Mouse (Mus musculus): Measurements from ENCODE around the gene Lgr6. TPM values are rescaled to one million over a fixed set of nuclear protein-coding genes. Genes with fewer than 3 reads are reported as not detected.

Gene Lgr6
- polyA plus RNA-seq (2015; fragmentation: Illumina TruSeq; extraction: RNeasy Lipid Tissue Mini Kit (QIAGEN cat#74804); ENCODE audit: low read depth, low replicate concordance) = 2.0 TPM

DNA sequence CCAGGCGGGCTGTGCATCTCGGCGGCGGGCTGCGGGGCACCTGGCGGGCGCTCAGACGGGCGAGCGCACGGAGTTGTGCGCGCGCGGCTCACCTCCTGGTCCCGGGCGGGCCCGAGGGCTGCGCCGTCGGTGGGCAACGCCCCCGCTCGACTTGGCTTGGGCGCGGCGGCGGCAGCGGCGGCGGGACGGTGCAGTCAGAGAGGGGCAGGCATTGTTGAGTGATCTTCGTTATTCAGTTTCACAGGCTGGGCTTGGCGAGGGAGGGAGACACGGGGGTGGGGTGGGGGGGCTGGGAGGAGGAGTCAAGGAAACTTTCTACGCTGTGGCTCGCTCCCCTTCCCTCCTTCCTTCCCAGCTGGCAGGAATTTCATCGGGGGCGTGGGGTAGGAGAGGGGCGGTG, at the start of gene Lgr6:
Lgr6 (minus strand) TSS at position 153 of the 400 bp plus-strand sequence.

DNA sequence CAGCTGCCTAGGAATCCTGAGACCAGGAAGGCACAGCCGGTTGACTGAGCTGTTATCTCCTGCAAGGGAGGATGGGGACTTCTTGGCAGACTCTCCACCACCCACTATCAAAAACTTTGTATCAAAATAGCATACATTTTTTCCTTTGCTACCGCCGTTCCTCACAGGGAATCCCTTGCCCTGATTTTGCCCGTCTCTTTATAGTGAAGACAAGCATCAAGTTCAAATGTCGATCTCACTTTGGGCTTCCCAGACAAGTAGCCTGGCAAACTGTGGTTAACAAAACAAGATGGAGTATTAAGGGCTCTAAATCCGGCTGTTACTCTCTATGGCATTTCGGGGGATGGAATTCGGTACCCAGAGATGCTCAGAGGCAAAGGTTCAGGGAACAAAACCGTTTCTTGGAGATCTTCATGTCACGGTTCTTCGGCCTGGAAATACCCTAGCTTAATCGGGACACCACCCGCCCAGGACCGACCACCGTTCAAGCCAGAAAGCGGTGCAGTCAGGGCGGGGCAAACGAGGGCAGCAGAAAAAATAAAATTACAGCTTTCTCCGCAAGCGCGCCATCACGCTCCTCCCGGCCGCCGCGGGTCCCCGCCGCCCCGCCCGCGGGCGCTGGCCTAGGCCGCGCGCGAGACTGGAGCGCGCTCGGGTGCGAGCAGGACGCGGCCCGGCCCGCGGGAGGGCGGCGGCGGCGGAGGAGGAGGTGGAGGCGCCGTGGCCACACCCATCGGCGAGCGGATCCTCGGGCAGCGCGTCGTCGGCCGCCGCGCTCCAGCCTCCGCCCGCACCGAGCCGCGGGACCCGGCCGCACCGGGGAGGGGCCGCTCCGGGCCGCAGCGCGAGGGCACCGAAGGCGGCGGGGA, 41.2 kb upstream of the Lgr6 start, which contains the start of gene Arl8a:
Arl8a (plus strand) TSS at position 748 of the 869 bp plus-strand sequence.

DNA sequence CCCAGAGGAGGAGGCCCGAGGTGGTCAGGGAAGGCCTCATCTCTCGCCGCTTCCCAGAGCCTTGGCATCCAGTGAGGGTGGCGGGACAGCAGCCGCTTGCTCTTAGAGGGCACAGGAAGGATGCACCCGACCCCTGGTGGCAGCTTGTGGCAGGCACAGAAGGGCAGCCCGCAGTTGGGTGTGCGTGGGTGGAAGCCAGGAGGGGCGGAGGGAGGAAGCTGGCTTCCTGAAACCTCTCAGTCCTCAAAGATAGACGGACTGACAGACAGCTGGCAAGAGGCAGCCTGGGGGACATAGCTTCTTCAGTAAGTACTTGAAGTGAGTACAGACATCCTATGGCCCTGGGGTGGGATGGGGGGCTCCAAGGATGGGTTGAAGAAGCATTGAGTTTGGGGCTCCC, 27.4 kb upstream of the Lgr6 start, which contains the start of gene Ptpn7:
Ptpn7 (plus strand) TSS at position 228 of the 400 bp plus-strand sequence.

DNA sequence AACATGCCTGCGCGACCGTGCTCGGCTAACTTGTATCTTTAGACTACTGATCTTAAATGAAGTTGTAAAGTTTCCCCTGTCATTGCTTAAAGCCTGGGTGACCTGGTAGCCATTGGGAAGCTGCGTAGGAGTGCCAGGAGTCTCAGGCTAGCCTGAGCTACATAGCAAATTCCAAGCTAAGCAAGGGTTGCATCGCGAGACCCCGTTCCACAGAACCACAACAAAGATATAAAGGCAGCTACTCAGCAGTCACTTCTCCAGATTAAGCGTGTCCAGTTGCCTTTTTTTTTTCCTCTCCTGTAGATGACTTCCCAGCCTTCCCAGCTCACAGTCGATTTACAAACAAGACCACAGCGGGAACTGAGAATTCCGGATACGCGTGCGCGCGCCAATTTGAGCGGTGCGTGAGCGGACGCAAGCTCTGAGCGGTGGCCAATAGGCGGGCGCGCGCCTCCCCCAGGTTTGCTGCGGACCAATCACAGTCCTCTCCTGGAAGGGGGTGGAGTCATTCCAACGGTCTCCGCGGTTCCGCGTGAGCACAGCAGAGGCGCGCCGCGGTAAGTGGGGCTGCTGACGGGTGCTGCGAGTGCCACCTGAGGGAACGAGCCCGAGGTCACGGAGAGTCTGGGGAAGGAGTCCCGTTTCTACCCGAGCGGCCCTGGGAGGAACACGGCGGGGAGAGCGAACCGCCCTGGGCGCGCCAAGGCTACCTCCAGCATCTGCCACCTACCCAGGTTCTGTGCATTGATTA, 142.8 kb downstream of the Lgr6 start, which contains the start of gene Ube2t:
Ube2t (plus strand) TSS at position 513 of the 751 bp plus-strand sequence.

DNA sequence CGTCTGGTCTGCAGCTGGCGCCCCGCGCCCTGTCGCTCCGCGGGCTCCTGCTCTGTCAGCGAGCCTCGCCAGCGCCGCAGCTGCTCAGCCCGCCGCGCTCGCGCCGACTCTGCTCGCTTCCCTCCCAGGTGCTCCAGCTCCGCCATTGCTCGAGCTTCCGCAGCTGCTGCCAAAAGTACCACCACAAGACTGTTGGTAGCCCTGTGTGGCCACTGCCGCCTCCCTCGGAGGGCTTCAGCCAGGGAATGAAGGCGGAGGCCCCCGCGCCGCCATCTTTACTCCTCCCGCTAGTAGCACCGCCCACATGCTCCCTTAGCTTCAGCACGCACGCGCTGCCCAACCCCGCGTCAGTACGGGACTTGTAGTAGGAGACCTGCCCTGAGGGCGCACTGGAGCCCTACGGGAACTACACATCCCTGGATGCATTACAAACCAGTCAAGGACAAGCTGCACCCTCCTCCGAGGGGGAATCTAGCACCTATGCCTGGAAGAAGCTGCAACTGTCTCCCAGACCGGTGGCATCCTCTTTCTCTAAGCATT, 149.4 kb downstream of the Lgr6 start, which contains the start of gene Ppp1r12b:
Ppp1r12b (minus strand) TSS at position 306 of the 540 bp plus-strand sequence.

Other genes with a start within 250 kb of the Lgr6 start
- 34.2 TPM for gene Ppp1r12b, start 149.3 kb downstream of the Lgr6 start, polyA plus RNA-seq (2015; fragmentation: Illumina TruSeq; extraction: RNeasy Lipid Tissue Mini Kit (QIAGEN cat#74804); ENCODE audit: low read depth, low replicate concordance)
- gene Ube2t, start 142.7 kb downstream of the Lgr6 start, polyA plus RNA-seq (2015; fragmentation: Illumina TruSeq; extraction: RNeasy Lipid Tissue Mini Kit (QIAGEN cat#74804); ENCODE audit: low read depth, low replicate concordance) = 2.3 TPM
- 1.2 TPM for gene Ptpn7, start 27.4 kb upstream of the Lgr6 start, polyA plus RNA-seq (2015; fragmentation: Illumina TruSeq; extraction: RNeasy Lipid Tissue Mini Kit (QIAGEN cat#74804); ENCODE audit: low read depth, low replicate concordance)
- 205 TPM for gene Arl8a, start 41.5 kb upstream of the Lgr6 start, polyA plus RNA-seq (2015; fragmentation: Illumina TruSeq; extraction: RNeasy Lipid Tissue Mini Kit (QIAGEN cat#74804); ENCODE audit: low read depth, low replicate concordance)
- gene Gpr37l1, start 62.4 kb upstream of the Lgr6 start, polyA plus RNA-seq (2015; fragmentation: Illumina TruSeq; extraction: RNeasy Lipid Tissue Mini Kit (QIAGEN cat#74804); ENCODE audit: low read depth, low replicate concordance) = 220 TPM
- not detected for gene Elf3, start 153.3 kb upstream of the Lgr6 start, polyA plus RNA-seq (2015; fragmentation: Illumina TruSeq; extraction: RNeasy Lipid Tissue Mini Kit (QIAGEN cat#74804); ENCODE audit: low read depth, low replicate concordance)
- 46.0 TPM for gene Rnpep, start 178.8 kb upstream of the Lgr6 start, polyA plus RNA-seq (2015; fragmentation: Illumina TruSeq; extraction: RNeasy Lipid Tissue Mini Kit (QIAGEN cat#74804); ENCODE audit: low read depth, low replicate concordance)
- 167 TPM for gene Timm17a, start 208.5 kb upstream of the Lgr6 start, polyA plus RNA-seq (2015; fragmentation: Illumina TruSeq; extraction: RNeasy Lipid Tissue Mini Kit (QIAGEN cat#74804); ENCODE audit: low read depth, low replicate concordance)
- gene Lmod1, start 219.5 kb upstream of the Lgr6 start, polyA plus RNA-seq (2015; fragmentation: Illumina TruSeq; extraction: RNeasy Lipid Tissue Mini Kit (QIAGEN cat#74804); ENCODE audit: low read depth, low replicate concordance) = 1.1 TPM

All from brain, adult 10 weeks (tissue).